8 mouse cellular contexts compared by ENCODE assay signal in the genomic region with DNA sequence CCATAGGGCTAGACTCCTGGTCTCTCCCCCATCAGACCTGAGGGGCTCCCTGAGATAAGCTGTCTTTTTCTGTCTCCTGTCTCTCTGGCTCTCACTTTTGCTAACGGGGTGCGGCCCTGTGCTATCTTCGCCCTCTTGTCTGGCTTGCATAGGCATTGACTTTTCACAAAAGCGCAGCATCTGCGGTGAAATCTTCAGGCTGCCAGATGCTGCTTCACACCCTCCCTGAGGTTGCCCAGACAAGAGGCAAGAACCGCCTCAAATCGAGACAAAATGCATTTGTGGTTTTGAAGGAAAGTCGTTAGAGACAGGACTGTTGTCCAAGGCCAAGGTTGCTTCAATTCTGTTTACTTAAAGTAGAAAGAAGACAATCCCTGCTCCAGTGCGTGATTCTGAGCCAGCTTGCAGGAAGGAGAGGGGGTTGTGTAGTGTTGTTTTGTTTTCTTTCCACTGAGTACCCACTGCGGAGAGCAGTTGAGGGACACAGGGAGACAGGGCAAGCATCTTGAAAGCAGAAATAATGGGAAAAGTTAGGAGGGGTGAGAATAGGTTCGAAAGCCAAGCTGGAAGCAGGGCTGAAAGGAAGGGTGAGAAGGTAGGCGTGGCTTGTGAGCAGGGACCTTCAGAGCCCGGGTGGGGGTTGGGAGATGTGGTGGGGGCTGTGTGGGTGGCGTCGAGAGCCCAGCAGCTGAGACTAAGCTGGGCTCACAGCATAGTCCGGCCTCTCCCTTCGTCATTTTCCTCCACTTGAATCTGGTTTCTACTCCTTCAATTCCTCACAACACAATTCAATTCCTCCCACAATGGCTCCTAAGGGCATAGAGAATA. TPM values are rescaled to one million over a fixed set of nuclear protein-coding genes. Genes with fewer than 3 reads are reported as not detected.
DNase-seq lines count a peak whose midpoint lies in the region; ATAC-seq and TF ChIP-seq lines count a peak whose summit lies in the region.

No protein-coding gene starts in this region.

- peak in 1 of 2 experiments; percentile 35 for DNase-seq in left cerebral cortex, adult 2 months (ENCODE audit: extremely low spot score in 1 of 2, low spot score in 2 of 2)
- DNase-seq in left cerebral cortex, adult 11 months (ENCODE audit: low spot score) = no peak
- DNase-seq in embryo, embryonic 11 days = peak; percentile 66
- peak; percentile 23 for DNase-seq in lung, postnatal 36 days
- DNase-seq in gastrocnemius, adult 8-10 months (ENCODE audit: low spot score in 2 of 2) = no peak
- no peak for DNase-seq in layer of hippocampus, adult 9-10 months (ENCODE audit: low spot score)

- no peaks in the 10 kb centered on the region for H3K9me3 ChIP-seq in hindbrain, embryonic 16.5 days (ENCODE audit: control insufficient read depth, low read length)
- H3K9me3 ChIP-seq in stomach, embryonic 16.5 days (replicated peaks; ENCODE audit: control insufficient read depth, low read length) = no peaks in the 10 kb centered on the region

- H3K27ac ChIP-seq in left cerebral cortex, adult 2 months = peak overlapping the region; percentile 68
- no peak overlapping the region for H3K27ac ChIP-seq in hindbrain, embryonic 16.5 days (ENCODE audit: low read depth, low read length)
- no peak overlapping the region for H3K27ac ChIP-seq in stomach, embryonic 16.5 days (ENCODE audit: low read length)

- 0 out of 2 replicates have a peak overlapping the region, but pooled peaks have one; percentile 8 for H3K9ac ChIP-seq in hindbrain, embryonic 16.5 days (ENCODE audit: low read depth, low read length)
- peak overlapping the region; percentile 46 for H3K9ac ChIP-seq in stomach, embryonic 16.5 days (ENCODE audit: low read length)

- intact Hi-C loops in left cerebral cortex, adult 2 months (cut with DNase I) = no loop called here

- H3K4me2 ChIP-seq in hindbrain, embryonic 16.5 days (ENCODE audit: low read length) = peak overlapping the region; percentile 38
- H3K4me2 ChIP-seq in stomach, embryonic 16.5 days (ENCODE audit: low read depth, low read length) = peak overlapping the region; percentile 47

- WGBS in hindbrain, embryonic 16.5 days = 10% methylated on average over 17 of the region's 17 CpGs
- 15% methylated on average over 17 of the region's 17 CpGs for WGBS in stomach, embryonic 16.5 days

- peaks cover 7% of the 10 kb centered on the region for H3K4me1 ChIP-seq in hindbrain, embryonic 16.5 days (ENCODE audit: control insufficient read depth, insufficient read depth, low read depth, low read length)
- peaks cover 3% of the 10 kb centered on the region; the same call in 1 of the 2 replicates for H3K4me1 ChIP-seq in stomach, embryonic 16.5 days (ENCODE audit: control insufficient read depth, insufficient read depth, low read length)

- no peak overlapping the region for H3K4me3 ChIP-seq in left cerebral cortex, adult 2 months
- peak overlapping the region; percentile 13; the same call in 1 of the 2 replicates for H3K4me3 ChIP-seq in hindbrain, embryonic 16.5 days (ENCODE audit: low read length)
- H3K4me3 ChIP-seq in stomach, embryonic 16.5 days (replicated peaks; ENCODE audit: low read length) = peak overlapping the region; percentile 4; the same call in 1 of the 2 replicates

- ATAC-seq in hindbrain, embryonic 16.5 days = no peak; the same call in 1 of the 2 replicates
- peak; percentile 58; the same call in 1 of the 2 replicates for ATAC-seq in stomach, embryonic 16.5 days (ENCODE audit: insufficient read depth, low FRiP score)

- H3K27me3 ChIP-seq in hindbrain, embryonic 16.5 days (replicated peaks; ENCODE audit: control insufficient read depth, insufficient read depth, low read length) = no peaks in the 10 kb centered on the region
- no peaks in the 10 kb centered on the region for H3K27me3 ChIP-seq in stomach, embryonic 16.5 days (ENCODE audit: control insufficient read depth, insufficient read depth, low read length)

- no peaks in the 10 kb centered on the region for H3K36me3 ChIP-seq in hindbrain, embryonic 16.5 days (ENCODE audit: control insufficient read depth, insufficient read depth, low read length)
- no peaks in the 10 kb centered on the region for H3K36me3 ChIP-seq in stomach, embryonic 16.5 days (ENCODE audit: control insufficient read depth, insufficient read depth, low read length)

- no peak for TF ChIP-seq CTCF in left cerebral cortex, adult 2 months (IDR thresholded peaks at IDR 0.05)

RNA-seq across cellular contexts. Expression of a gene that starts 31.5 kb away (rescaled TPM):
- 100 to 1,000 TPM; 292 to 322 TPM for total RNA-seq in left cerebral cortex, adult 2 months (2021)
- polyA plus RNA-seq in hindbrain, embryonic 16.5 days (2015; fragmentation: Nextera tagmentation; extraction: Ambion mirVana) = 94.9 and 96.0 TPM in 2 replicates
- polyA plus RNA-seq in stomach, embryonic 16.5 days (2015; fragmentation: Nextera tagmentation; extraction: Ambion mirVana) = 24.6 and 27.3 TPM in 2 replicates
- total RNA-seq in gastrocnemius, adult 8-10 months (2022) = 10 to 100 TPM; 20.8 to 23.8 (median 22.9) TPM

RNA-seq across cellular contexts. Expression of a gene that starts 40.9 kb away (rescaled TPM):
- 1 to 10 TPM; 2.9 to 4.4 TPM for total RNA-seq in left cerebral cortex, adult 2 months (2021)
- 3.7 and 4.5 TPM in 2 replicates for polyA plus RNA-seq in hindbrain, embryonic 16.5 days (2015; fragmentation: Nextera tagmentation; extraction: Ambion mirVana)
- polyA plus RNA-seq in stomach, embryonic 16.5 days (2015; fragmentation: Nextera tagmentation; extraction: Ambion mirVana) = 0.94 and 1.7 TPM in 2 replicates
- total RNA-seq in gastrocnemius, adult 8-10 months (2022) = under 1 TPM in 3 of 4 experiments, not detected in 1; 0.02 to 0.08 (median 0.04) TPM

Comparison
In these comparisons a context has a peak if more than half of its experiments do, and no peak if none do; other contexts are left out.
1. DNase-seq: peak in embryo, embryonic 11 days (single experiment) and lung, postnatal 36 days (single experiment); none in left cerebral cortex, adult 11 months (single experiment), gastrocnemius, adult 8-10 months (0 of 2) and layer of hippocampus, adult 9-10 months (single experiment).
2. RNA of a gene that starts 31.5 kb away (total RNA-seq): 292 to 322 TPM in left cerebral cortex, adult 2 months; 20.8 to 23.8 TPM in gastrocnemius, adult 8-10 months; every median in the first group is over 10 times any median in the second.